Mouse (Mus musculus) spleen, adult 12 weeks (tissue): Measurements from ENCODE around the gene Gm7682.
"Not testable (repeated sequence)": the region's sequence is repeated elsewhere in the genome, so short reads cannot be mapped to it uniquely, and the experiment has no call there.

Experiments used
- DNase-seq: peaks from one replicate; pipeline ENCODE4 v3.0.0; 2022; ENCODE audit warnings: low spot score

Gm7682 gene

GRCm38 (mm10) chr5:94445484-94445883 is at the start of gene Gm7682:
Gene Gm7682 (plus strand): TSS chr5:94445784.
- DNase-seq = not testable (repeated sequence)
